Mouse (Mus musculus) cortical plate, adult 2 months (tissue): Measurements from ENCODE around the gene Rpl41.
"Not testable (repeated sequence)": the region's sequence is repeated elsewhere in the genome, so short reads cannot be mapped to it uniquely, and the experiment has no call there.

Experiments
- CTCF ChIP-seq: fragments of 200-500 bp; IDR thresholded peaks from 2 replicates; pipeline ENCODE4 v1.5.1; 2011; ENCODE audit warnings: mild to moderate bottlenecking, control low read depth, low read length; ENCODE audit not compliant: insufficient read depth; ENCODE audit errors: extremely low read depth
- POLR2A ChIP-seq: fragments of 200-500 bp; IDR thresholded peaks from 2 replicates; pipeline ENCODE4 v1.6.1; 2011; ENCODE audit warnings: mild to moderate bottlenecking, low read length, control low read depth; ENCODE audit not compliant: insufficient read depth; ENCODE audit errors: extremely low read depth

DNA sequence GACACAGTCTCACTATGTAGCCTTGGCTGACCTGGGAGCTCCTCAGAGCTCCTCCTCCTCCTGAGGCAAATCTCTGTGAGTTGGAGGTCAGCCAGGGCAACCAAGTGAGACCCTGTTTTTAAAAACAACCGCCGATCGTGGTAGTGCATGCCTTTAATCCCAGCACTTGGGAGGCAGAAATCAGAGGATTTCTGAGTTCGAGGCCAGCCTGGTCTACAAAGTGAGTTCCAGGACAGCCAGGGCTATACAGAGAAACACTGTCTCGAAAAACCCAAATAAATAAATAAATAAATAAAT is 43.8 kb downstream of the Rpl41 start:
- not testable (repeated sequence) for TF ChIP-seq CTCF, POLR2A
